In the genomic region with DNA sequence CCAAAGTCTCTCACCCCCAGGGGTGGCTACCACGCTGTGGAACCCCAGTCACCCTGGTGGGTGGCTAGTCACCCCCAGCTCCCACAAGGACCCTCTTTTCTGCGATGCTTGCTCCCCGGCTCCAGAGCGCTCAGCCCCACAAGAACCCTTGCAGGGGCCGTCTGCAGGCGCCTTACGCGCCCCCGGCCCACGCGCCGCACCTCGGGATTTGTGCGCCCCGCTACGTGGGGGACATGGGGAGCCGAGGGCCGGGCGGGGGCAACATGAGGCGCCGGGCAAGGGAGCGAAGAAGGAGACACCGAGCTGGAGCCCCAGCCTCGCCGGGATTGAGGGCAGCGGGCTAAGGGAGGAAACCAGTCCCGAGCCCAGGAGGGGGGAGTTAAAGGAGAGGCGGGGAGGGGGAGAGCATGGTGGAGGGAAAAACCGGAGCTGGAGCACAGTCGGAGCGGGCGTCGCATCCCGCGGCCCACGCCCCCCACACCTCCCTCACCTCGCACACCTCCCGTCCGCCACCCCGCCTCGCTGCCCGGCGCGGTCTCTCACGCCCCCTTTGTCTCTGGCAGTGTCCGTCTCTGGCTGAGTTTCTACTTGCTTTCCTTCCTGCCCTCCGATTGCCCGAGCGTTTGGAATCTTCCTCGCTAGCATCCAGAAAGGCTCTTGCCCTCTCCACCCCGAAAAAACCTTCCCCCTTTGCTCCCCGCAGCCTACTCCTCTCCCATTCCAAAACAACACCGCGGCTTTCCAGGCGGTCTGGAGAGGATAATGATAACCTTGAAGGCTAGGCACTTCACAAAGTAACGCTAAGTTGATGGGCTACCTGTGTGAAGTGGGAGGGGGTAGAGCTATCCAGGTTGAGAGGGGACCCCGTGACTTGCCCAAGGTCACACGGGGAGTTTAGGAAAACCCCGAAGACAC, we compare ENCODE assay signal across 8 mouse cellular contexts. TPM values are rescaled to one million over a fixed set of nuclear protein-coding genes. Genes with fewer than 3 reads are reported as not detected.
DNase-seq lines count a peak whose midpoint lies in the region; ATAC-seq and TF ChIP-seq lines count a peak whose summit lies in the region.

Efnb3 (minus strand) TSS at position 355 of the 915 bp plus-strand sequence.

- H3K4me2 ChIP-seq in forebrain, postnatal 0 days (ENCODE audit: low read depth), result peak within 1 kb of the TSS; percentile 91
- peak within 1 kb of the TSS; percentile 73 for H3K4me2 ChIP-seq in intestine, postnatal 0 days (replicated peaks; ENCODE audit: low read depth)
- H3K4me2 ChIP-seq in liver, postnatal 0 days (ENCODE audit: low read depth, low read length), result peak within 1 kb of the TSS; percentile 57

- 1% methylated on average over 57 of the region's 59 CpGs for WGBS in forebrain, postnatal 0 days
- WGBS in intestine, postnatal 0 days, result 4% methylated on average over 53 of the region's 59 CpGs
- 8% methylated on average over 55 of the region's 59 CpGs for WGBS in liver, postnatal 0 days (ENCODE audit: insufficient replicate concordance)

- peak; percentile 83 for ATAC-seq in forebrain, postnatal 0 days
- no peak for ATAC-seq in intestine, postnatal 0 days
- no peak; the same call in 1 of the 2 replicates for ATAC-seq in liver, postnatal 0 days

- H3K4me1 ChIP-seq in ES-E14 (ENCODE audit: control insufficient read depth in 2 of 2, insufficient read depth in 2 of 2, low read length in 2 of 2, poor library complexity in 1 of 2), result peaks cover 12 to 44% of the 10 kb centered on the region in 2 experiments; a peak in 3 of 4 replicates
- peaks cover 28% of the 10 kb centered on the region for H3K4me1 ChIP-seq in forebrain, postnatal 0 days (ENCODE audit: insufficient read depth)
- 0 out of 2 replicates have a peak, but pooled peaks cover 3% of the 10 kb centered on the region for H3K4me1 ChIP-seq in intestine, postnatal 0 days (replicated peaks; ENCODE audit: control insufficient read depth, insufficient read depth, low read length)
- peaks cover 9% of the 10 kb centered on the region; the same call in 1 of the 2 replicates for H3K4me1 ChIP-seq in liver, postnatal 0 days (ENCODE audit: insufficient read depth)

- peak; percentile 23 to 47 for DNase-seq in cerebellum, postnatal 25 days
- no peak for DNase-seq in cerebellum, adult 9-10 months
- DNase-seq in ES-E14 (ENCODE audit: low read depth, low spot score), result no peak
- DNase-seq in forebrain, postnatal 0 days, result peak; percentile 80
- no peak for DNase-seq in liver, postnatal 0 days
- DNase-seq in testis, postnatal 14 days (ENCODE audit: low spot score), result peak; percentile 48
- DNase-seq in adrenal gland, adult 18-20 months (ENCODE audit: low spot score in 2 of 2), result no peak

- no peaks in the 10 kb centered on the region for H3K9me3 ChIP-seq in ES-E14 (ENCODE audit: control insufficient read depth, insufficient read depth, low read depth, low read length)
- no peaks in the 10 kb centered on the region for H3K9me3 ChIP-seq in forebrain, postnatal 0 days (ENCODE audit: low read length)
- H3K9me3 ChIP-seq in intestine, postnatal 0 days (ENCODE audit: control insufficient read depth), result no peaks in the 10 kb centered on the region
- no peaks in the 10 kb centered on the region for H3K9me3 ChIP-seq in liver, postnatal 0 days (ENCODE audit: low read length)

- peak within 1 kb of the TSS; percentile 27; the same call in 1 of the 2 replicates for H3K27ac ChIP-seq in ES-E14 (ENCODE audit: insufficient read depth, low read depth, low read length, poor library complexity, severe bottlenecking)
- peak within 1 kb of the TSS; percentile 81 for H3K27ac ChIP-seq in forebrain, postnatal 0 days (ENCODE audit: low read depth, low read length)
- H3K27ac ChIP-seq in intestine, postnatal 0 days (ENCODE audit: low read depth, low read length), result no peak within 1 kb of the TSS
- no peak within 1 kb of the TSS for H3K27ac ChIP-seq in liver, postnatal 0 days (ENCODE audit: low read depth)

- in situ Hi-C loops in ES-E14 (cut with MboI; ENCODE audit: low sequenced_read_pairs in 2 of 2, unreplicated experiment in 2 of 2), result no loop called here

- peak within 1 kb of the TSS; percentile 69 for H3K9ac ChIP-seq in ES-E14 (ENCODE audit: insufficient read depth, low read depth, low read length, poor library complexity, severe bottlenecking)
- peak within 1 kb of the TSS; percentile 96 for H3K9ac ChIP-seq in forebrain, postnatal 0 days
- H3K9ac ChIP-seq in intestine, postnatal 0 days (ENCODE audit: low read depth, low read length), result peak within 1 kb of the TSS; percentile 48
- no peak within 1 kb of the TSS; the same call in 1 of the 2 replicates for H3K9ac ChIP-seq in liver, postnatal 0 days (replicated peaks)

- peak within 1 kb of the TSS; percentile 61 to 64 for H3K4me3 ChIP-seq in ES-E14 (ENCODE audit: insufficient read depth in 1 of 2, low read depth in 1 of 2, low read length in 2 of 2, poor library complexity in 1 of 2, severe bottlenecking in 1 of 2)
- peak within 1 kb of the TSS; percentile 80 for H3K4me3 ChIP-seq in forebrain, postnatal 0 days (ENCODE audit: low read depth, low read length)
- peak within 1 kb of the TSS; percentile 46 for H3K4me3 ChIP-seq in intestine, postnatal 0 days (ENCODE audit: low read depth, low read length)
- peak within 1 kb of the TSS; percentile 33 for H3K4me3 ChIP-seq in liver, postnatal 0 days (ENCODE audit: low read depth, low read length)

- no peak for TF ChIP-seq EP300 in liver, postnatal 0 days (IDR thresholded peaks at IDR 0.05; ENCODE audit: low read depth)

- H3K36me3 ChIP-seq in ES-E14 (ENCODE audit: control insufficient read depth, insufficient read depth, low read length, poor library complexity, severe bottlenecking), result peaks cover 21% of the 10 kb centered on the region
- peaks cover 31% of the 10 kb centered on the region for H3K36me3 ChIP-seq in forebrain, postnatal 0 days (ENCODE audit: insufficient read depth)
- H3K36me3 ChIP-seq in intestine, postnatal 0 days (ENCODE audit: control insufficient read depth, insufficient read depth), result peaks cover 38% of the 10 kb centered on the region
- peaks cover 29% of the 10 kb centered on the region for H3K36me3 ChIP-seq in liver, postnatal 0 days (replicated peaks; ENCODE audit: insufficient read depth, low read length)

- no peak for TF ChIP-seq CTCF in forebrain, postnatal 0 days (IDR thresholded peaks at IDR 0.05; ENCODE audit: low read depth)
- TF ChIP-seq CTCF in intestine, postnatal 0 days (IDR thresholded peaks at IDR 0.05; ENCODE audit: low read depth), result no peak
- no peak for TF ChIP-seq CTCF in liver, postnatal 0 days (IDR thresholded peaks at IDR 0.05; ENCODE audit: low read depth)

- no peaks in the 10 kb centered on the region for H3K27me3 ChIP-seq in forebrain, postnatal 0 days (ENCODE audit: insufficient read depth, low read length)
- no peaks in the 10 kb centered on the region; the same call in 1 of the 2 replicates for H3K27me3 ChIP-seq in intestine, postnatal 0 days (replicated peaks; ENCODE audit: control insufficient read depth, insufficient read depth, low read length)
- H3K27me3 ChIP-seq in liver, postnatal 0 days (ENCODE audit: insufficient read depth, low read length), result peaks cover 21% of the 10 kb centered on the region

TF ChIP-seq in ES-E14, 5 proteins besides CTCF, POLR2A, EP300 and RAD21:
- TF ChIP-seq ZNF384 (IDR thresholded peaks at IDR 0.05; ENCODE audit: low read depth, low read length), result no peak
- TF ChIP-seq MAFK (IDR thresholded peaks at IDR 0.05; ENCODE audit: insufficient read depth, low read depth, low read length), result no peak
- TF ChIP-seq ZC3H11A (IDR thresholded peaks at IDR 0.05; ENCODE audit: borderline replicate concordance, low read depth, low read length), result no peak
- TF ChIP-seq HCFC1 (IDR thresholded peaks at IDR 0.05; ENCODE audit: borderline replicate concordance, insufficient read depth, low read length), result no peak
- TF ChIP-seq CHD2 (IDR thresholded peaks at IDR 0.05; ENCODE audit: low read depth, low read length), result no peak

RNA-seq across cellular contexts. Expression of gene Efnb3, which starts in this region (rescaled TPM):
- total RNA-seq in ES-E14 (2012; rRNA removed), result 3.1 and 3.2 TPM in 2 replicates
- 137 and 184 TPM in 2 replicates for total RNA-seq in forebrain, postnatal 0 days (2014; rRNA removed)
- polyA plus RNA-seq in forebrain, postnatal 0 days (2015; fragmentation: Nextera tagmentation; extraction: Ambion mirVana), result 149 and 171 TPM in 2 replicates
- 4.4 and 4.6 TPM in 2 replicates for polyA plus RNA-seq in intestine, postnatal 0 days (2015; fragmentation: Nextera tagmentation; extraction: Ambion mirVana)
- polyA plus RNA-seq in liver, postnatal 0 days (2015; fragmentation: Nextera tagmentation; extraction: Ambion mirVana), result 0.19 and 0.20 TPM in 2 replicates
- under 1 TPM; 0.74 to 0.76 TPM for total RNA-seq in adrenal gland, adult 18-20 months (2021)

Comparison
In these comparisons a context has a peak if more than half of its experiments do, and no peak if none do; other contexts are left out.
1. RNA of gene Efnb3 (total RNA-seq): 137 to 184 TPM in forebrain, postnatal 0 days; 3.1 to 3.2 TPM in ES-E14 and 0.74 to 0.76 TPM in adrenal gland, adult 18-20 months; every median in the first group is over 10 times any median in the second.
2. RNA of gene Efnb3 (polyA plus RNA-seq): 149 to 171 TPM in forebrain, postnatal 0 days; 4.4 to 4.6 TPM in intestine, postnatal 0 days and 0.19 to 0.20 TPM in liver, postnatal 0 days; every median in the first group is over 10 times any median in the second.
3. DNase-seq: peak in cerebellum, postnatal 25 days (2 of 2), forebrain, postnatal 0 days (single experiment) and testis, postnatal 14 days (single experiment); none in cerebellum, adult 9-10 months (single experiment), ES-E14 (single experiment), liver, postnatal 0 days (single experiment) and adrenal gland, adult 18-20 months (0 of 2).
4. H3K27ac ChIP-seq: peak in ES-E14 (single experiment) and forebrain, postnatal 0 days (single experiment); none in intestine, postnatal 0 days (single experiment) and liver, postnatal 0 days (single experiment).
5. Peak in every context shown above with its lines, with median percentiles within 50 percentile points of each other: H3K4me3 ChIP-seq and H3K4me2 ChIP-seq.